Mouse (Mus musculus) neural tube, embryonic 12.5 days (tissue): ENCODE measurements around the gene Git1. TPM values are rescaled to one million over a fixed set of nuclear protein-coding genes. Genes with fewer than 3 reads are reported as not detected.

Source experiments
- ATAC-seq: fragments of 200-750 bp; cut with Nextera tagmentation; 2 replicates; pipeline ENCODE4 v1.8.0; 2017; ENCODE audit warnings: low read depth, mild to moderate bottlenecking, moderate TSS enrichment, moderate library complexity; ENCODE audit not compliant: low FRiP score
- H3K27ac ChIP-seq: fragments of 300-500 bp; sonication (generic); 2 replicates; pipeline ENCODE4 v1.5.1; 2016
- H3K27me3 ChIP-seq: fragments of 300-500 bp; sonication (generic); replicated peaks from 2 replicates; pipeline ENCODE4 v1.6.1; 2016; ENCODE audit warnings: mild to moderate bottlenecking
- H3K36me3 ChIP-seq: fragments of 300-500 bp; sonication (generic); 2 replicates; pipeline ENCODE4 v1.6.1; 2016; ENCODE audit warnings: mild to moderate bottlenecking
- H3K4me1 ChIP-seq: fragments of 300-500 bp; sonication (generic); 2 replicates; pipeline ENCODE4 v1.6.1; 2016
- H3K4me2 ChIP-seq: fragments of 300-500 bp; sonication (generic); replicated peaks from 2 replicates; pipeline ENCODE4 v1.6.1; 2016; ENCODE audit warnings: mild to moderate bottlenecking
- H3K4me3 ChIP-seq: fragments of 300-500 bp; sonication (generic); 2 replicates; pipeline ENCODE4 v1.5.1; 2016
- H3K9ac ChIP-seq: fragments of 300-500 bp; sonication (generic); 2 replicates; pipeline ENCODE4 v1.6.1; 2016; ENCODE audit warnings: mild to moderate bottlenecking
- H3K9me3 ChIP-seq: fragments of 300-500 bp; sonication (generic); 2 replicates; pipeline ENCODE4 v1.6.1; 2016; ENCODE audit warnings: mild to moderate bottlenecking
- whole genome bisulfite sequencing: fragments of 180-500 bp; shearing (Covaris S2); methylation state at CpG from one replicate; pipeline ENCODE4 v1.1.7; 2016; 5-methylcytosine and 5-hydroxymethylcytosine counted together
- polyA plus RNA-seq: library from polyadenylated mRNA; unstranded; fragments of >200 nt; fragmentation: Nextera tagmentation; extraction: Ambion mirVana; gene quantifications from 2 replicates; pipeline ENCODE4 v1.2.1, GENCODE M21; 2016

The Git1 gene
- polyA plus RNA-seq = 12.5 and 14.4 TPM in 2 replicates

DNA sequence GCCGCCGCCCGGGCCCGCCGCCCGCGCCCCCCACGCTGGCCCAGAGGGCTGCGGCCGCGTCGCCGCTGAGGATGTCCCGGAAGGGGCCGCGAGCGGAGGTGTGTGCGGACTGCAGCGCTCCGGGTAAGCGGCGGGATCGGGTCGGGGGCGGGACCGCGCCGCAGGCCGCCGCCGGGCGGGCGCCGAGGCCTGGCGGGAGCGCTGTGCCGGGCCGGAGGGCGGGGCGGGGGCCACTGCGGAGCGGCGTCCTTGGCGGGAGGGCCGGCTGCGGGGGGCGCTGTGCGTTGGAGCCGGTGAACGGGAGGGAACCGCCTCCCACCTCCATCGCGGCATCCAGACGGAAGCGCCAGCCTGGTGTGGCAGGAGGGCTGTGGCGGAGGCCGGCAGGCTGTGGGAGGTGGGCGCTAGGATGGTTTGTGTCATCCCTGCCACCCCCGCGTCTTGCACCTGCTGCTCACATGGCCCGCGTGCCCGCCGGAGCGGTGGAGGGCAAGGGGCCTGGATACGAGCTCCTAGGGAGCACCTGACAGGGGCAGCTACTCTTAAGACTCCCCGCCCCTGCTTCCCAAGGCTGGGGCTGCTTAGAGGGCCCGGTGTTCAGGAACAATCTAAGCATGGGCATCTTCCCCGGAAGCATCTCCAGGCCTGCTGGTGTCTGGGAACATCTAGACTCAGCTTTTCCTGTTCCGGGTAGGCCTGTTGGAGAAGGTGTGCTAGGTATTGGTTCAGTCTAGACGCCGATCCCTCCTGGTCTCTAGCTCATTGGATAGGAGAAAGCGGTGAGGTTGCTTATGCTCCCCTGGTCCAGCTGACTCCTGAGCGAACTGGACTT, at the start of gene Git1:
Gene Git1 (plus strand): TSS at position 51 of the 832 bp plus-strand sequence.
- H3K27me3 ChIP-seq = no peaks in the 10 kb centered on the region
- peaks cover 57% of the 10 kb centered on the region for H3K4me1 ChIP-seq
- no peaks in the 10 kb centered on the region for H3K9me3 ChIP-seq
- H3K4me3 ChIP-seq = peak within 1 kb of the TSS; percentile 97
- peak within 1 kb of the TSS; percentile 95 for H3K9ac ChIP-seq
- H3K36me3 ChIP-seq = peaks cover under 1% of the 10 kb centered on the region
- H3K27ac ChIP-seq = peak within 1 kb of the TSS; percentile 82; the same call in 1 of the 2 replicates
- no peak for ATAC-seq
- peak within 1 kb of the TSS; percentile 92 for H3K4me2 ChIP-seq
- 2% methylated on average over 65 of the region's 74 CpGs for whole genome bisulfite sequencing

DNA sequence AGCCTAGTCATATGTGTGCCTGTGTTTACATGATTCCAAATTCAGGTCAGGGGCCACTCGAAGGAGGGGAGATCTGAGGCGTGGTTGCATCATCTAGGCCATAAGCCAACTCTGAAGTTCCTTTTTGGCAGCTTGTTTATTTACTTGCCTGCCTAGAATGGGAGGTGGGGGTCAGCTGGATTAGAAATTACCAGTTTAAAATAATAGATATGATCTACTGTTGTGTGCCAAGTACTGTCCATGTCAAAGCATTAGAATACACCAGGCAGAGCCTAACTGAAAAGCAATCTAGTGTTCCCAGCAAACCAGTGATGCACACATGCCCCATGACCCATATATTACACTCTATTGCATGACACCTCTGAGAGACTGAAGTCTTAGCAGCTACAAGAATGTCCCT, 48.4 kb upstream of the Git1 start:
- Histone ChIP-seq H3K27me3 (no peaks in the 10 kb centered on the region), H3K9ac (no peak overlapping the region), H3K9me3 (no peaks in the 10 kb centered on the region), H3K4me2 (no peak overlapping the region), H3K4me1 (no peaks in the 10 kb centered on the region), H3K4me3 (no peak overlapping the region), H3K36me3 (peaks cover 27% of the 10 kb centered on the region), H3K27ac (no peak overlapping the region)
- no peak for ATAC-seq
- 86% methylated on average over 2 of the region's 2 CpGs for WGBS

GRCm38 (mm10) chr11:77446628-77447041, 46.7 kb upstream of the Git1 start:
- H3K9me3 ChIP-seq = no peaks in the 10 kb centered on the region
- no peaks in the 10 kb centered on the region for H3K27me3 ChIP-seq
- H3K4me3 ChIP-seq = no peak overlapping the region
- H3K27ac ChIP-seq = no peak overlapping the region
- H3K9ac ChIP-seq = no peak overlapping the region
- H3K4me1 ChIP-seq = no peaks in the 10 kb centered on the region
- no peak overlapping the region for H3K4me2 ChIP-seq
- WGBS = 62% methylated on average over 6 of the region's 6 CpGs
- peaks cover 21% of the 10 kb centered on the region for H3K36me3 ChIP-seq
- no peak for ATAC-seq

- H3K36me3 ChIP-seq = peaks cover 19% of the 10 kb centered on the region
- no peaks in the 10 kb centered on the region for H3K4me1 ChIP-seq
- H3K27me3 ChIP-seq = no peaks in the 10 kb centered on the region
- H3K4me3 ChIP-seq = no peak overlapping the region
- WGBS = 93% methylated on average over 7 of the region's 7 CpGs
- H3K9ac ChIP-seq = no peak overlapping the region
- no peak overlapping the region for H3K27ac ChIP-seq
- H3K9me3 ChIP-seq = no peaks in the 10 kb centered on the region
- no peak overlapping the region for H3K4me2 ChIP-seq
- ATAC-seq = no peak
These were observed 44.1 kb upstream of the Git1 start for GRCm38 (mm10) chr11:77449224-77449623.

- WGBS = 92% methylated on average over 2 of the region's 2 CpGs
- peaks cover 22% of the 10 kb centered on the region for H3K36me3 ChIP-seq
- H3K9me3 ChIP-seq = no peaks in the 10 kb centered on the region
These were observed 41.7 kb upstream of the Git1 start for GRCm38 (mm10) chr11:77451670-77452069.

DNA sequence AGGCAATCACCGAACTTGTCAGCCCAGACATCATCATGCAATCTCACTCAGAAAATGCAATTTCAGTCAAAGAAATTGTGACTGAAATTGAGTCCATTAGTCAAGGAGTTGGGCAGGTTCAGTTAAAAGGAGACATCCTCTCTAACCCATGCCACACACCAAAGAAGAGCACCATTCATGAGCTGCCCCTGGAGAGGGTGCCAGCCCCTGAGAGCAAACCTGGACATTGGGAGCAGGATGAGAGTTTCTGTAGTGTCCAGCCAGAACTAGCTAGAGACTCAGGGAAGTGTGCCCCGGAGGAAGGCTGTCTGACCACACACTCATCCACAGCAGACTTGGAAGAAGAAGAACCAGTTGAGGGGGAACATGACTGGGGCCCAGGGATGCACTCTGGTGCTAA, 40.0 kb upstream of the Git1 start:
- ATAC-seq = no peak
- Histone ChIP-seq H3K4me3 (no peak overlapping the region), H3K36me3 (peaks cover 25% of the 10 kb centered on the region), H3K4me1 (no peaks in the 10 kb centered on the region), H3K4me2 (no peak overlapping the region), H3K27me3 (no peaks in the 10 kb centered on the region; the same call in 1 of the 2 replicates), H3K9ac (no peak overlapping the region), H3K9me3 (no peaks in the 10 kb centered on the region), H3K27ac (no peak overlapping the region)
- WGBS = 93% methylated on average over 2 of the region's 2 CpGs

More at GRCm38 (mm10) chr11:77451670-77452069, 41.7 kb upstream of the Git1 start:
- H3K4me2 ChIP-seq = no peak overlapping the region
- no peak overlapping the region for H3K4me3 ChIP-seq
- no peak overlapping the region for H3K9ac ChIP-seq
- no peaks in the 10 kb centered on the region for H3K4me1 ChIP-seq
- no peak overlapping the region for H3K27ac ChIP-seq
- H3K27me3 ChIP-seq = no peaks in the 10 kb centered on the region
- ATAC-seq = no peak

DNA sequence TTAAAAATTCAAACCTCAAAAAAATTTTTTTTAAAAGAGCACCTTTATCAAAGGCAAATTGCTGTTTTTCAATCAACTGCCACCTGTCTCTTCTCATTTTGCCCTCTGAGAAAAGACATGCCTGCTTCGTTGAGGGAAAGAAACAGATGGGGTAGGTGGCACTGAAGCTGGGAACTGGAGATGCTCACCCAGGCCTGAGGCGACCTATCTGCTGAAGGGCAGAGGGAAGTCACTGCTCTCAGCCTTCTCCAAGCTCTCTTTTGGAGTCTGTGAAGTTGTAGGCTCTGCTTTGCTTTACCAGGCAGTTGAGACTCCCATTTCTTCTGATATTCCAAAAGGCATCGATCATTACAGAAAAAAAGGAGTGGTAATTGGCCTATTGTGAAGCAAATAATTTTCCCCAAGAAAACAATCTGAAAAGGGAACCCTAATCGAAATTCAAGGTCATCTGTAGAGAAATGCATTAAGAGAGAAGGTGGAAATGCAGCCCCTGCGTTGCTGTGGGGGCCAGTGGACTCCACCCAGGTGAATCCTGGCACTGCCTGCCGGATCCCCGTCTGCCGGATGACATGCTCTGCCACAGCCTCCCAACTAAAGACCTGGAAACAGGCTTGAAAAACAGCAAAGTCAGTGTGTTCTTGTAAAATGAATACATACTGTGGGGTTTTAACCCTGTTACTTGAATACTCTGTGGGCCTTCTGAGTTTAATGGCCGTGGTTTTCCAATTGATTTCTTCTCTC, 37.4 kb upstream of the Git1 start:
- Histone ChIP-seq H3K4me1 (no peaks in the 10 kb centered on the region), H3K36me3 (peaks cover 16% of the 10 kb centered on the region), H3K27ac (no peak overlapping the region), H3K27me3 (peaks cover 12% of the 10 kb centered on the region; the same call in 1 of the 2 replicates), H3K9me3 (no peaks in the 10 kb centered on the region), H3K4me2 (no peak overlapping the region), H3K9ac (no peak overlapping the region), H3K4me3 (no peak overlapping the region)
- WGBS = 87% methylated on average over 9 of the region's 9 CpGs
- ATAC-seq = no peak

DNA sequence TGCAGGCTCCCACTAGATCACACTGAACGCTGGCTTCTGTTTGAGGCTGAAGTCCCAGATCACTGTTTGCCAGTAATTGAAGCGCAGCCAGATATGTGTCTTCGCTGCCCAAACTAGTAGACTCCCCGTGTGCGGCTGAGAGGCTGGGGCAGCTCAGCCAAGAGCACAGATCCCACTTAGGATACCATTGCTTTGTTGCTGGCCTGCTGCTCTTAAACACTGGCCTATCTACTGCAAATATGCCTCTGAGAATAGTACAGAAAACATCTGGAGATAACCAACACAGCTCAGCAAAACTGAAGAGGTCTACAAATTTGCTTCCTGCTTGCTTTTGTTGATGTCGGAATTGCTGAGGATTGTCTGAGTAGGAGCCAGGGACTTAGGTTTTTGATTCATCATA, 36.5 kb upstream of the Git1 start:
- WGBS = 88% methylated on average over 6 of the region's 6 CpGs
- no peak overlapping the region for H3K9ac ChIP-seq
- peaks cover 2% of the 10 kb centered on the region for H3K4me1 ChIP-seq
- H3K4me3 ChIP-seq = no peak overlapping the region
- H3K4me2 ChIP-seq = no peak overlapping the region
- H3K27me3 ChIP-seq = peaks cover 21% of the 10 kb centered on the region
- no peaks in the 10 kb centered on the region for H3K9me3 ChIP-seq
- H3K27ac ChIP-seq = no peak overlapping the region
- peaks cover 16% of the 10 kb centered on the region for H3K36me3 ChIP-seq
- ATAC-seq = no peak

DNA sequence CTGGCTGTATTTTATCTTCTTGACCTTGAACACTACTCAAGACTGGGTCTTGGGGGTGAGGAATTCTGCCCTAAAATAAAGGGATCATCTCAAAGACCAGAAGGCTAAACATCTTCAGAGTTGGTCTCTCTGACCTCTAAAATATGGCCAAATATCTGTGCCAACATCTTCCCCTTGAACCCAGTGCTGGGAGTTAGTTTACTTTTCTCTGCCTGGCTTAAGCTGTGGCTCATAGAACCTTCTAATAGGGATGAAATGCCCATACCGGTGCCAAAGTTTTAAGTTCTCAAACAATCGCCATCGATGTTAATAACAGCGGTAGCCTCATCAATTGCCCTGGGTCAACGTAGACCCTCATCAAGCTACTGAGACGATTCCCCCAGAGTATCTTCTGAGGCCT, 31.5 kb upstream of the Git1 start:
- peak overlapping the region; percentile 51 for H3K4me3 ChIP-seq
- H3K4me2 ChIP-seq = peak overlapping the region; percentile 99
- H3K27me3 ChIP-seq = peaks cover 60% of the 10 kb centered on the region
- H3K9ac ChIP-seq = peak overlapping the region; percentile 58
- H3K27ac ChIP-seq = no peak overlapping the region
- peaks cover 13% of the 10 kb centered on the region for H3K4me1 ChIP-seq
- 6% methylated on average over 6 of the region's 6 CpGs for WGBS
- H3K9me3 ChIP-seq = no peaks in the 10 kb centered on the region
- ATAC-seq = no peak
- H3K36me3 ChIP-seq = peaks cover 3% of the 10 kb centered on the region; the same call in 1 of the 2 replicates

GRCm38 (mm10) chr11:77462283-77463100, 30.9 kb upstream of the Git1 start, which contains the start of gene Coro6:
TSS of gene Coro6 (plus strand) at chr11:77462411.
- Histone ChIP-seq H3K4me2 (peak within 1 kb of the TSS; percentile 99), H3K27ac (no peak within 1 kb of the TSS), H3K4me1 (peaks cover 19% of the 10 kb centered on the region), H3K36me3 (peaks cover 3% of the 10 kb centered on the region; the same call in 1 of the 2 replicates), H3K9me3 (no peaks in the 10 kb centered on the region), H3K4me3 (peak within 1 kb of the TSS; percentile 51), H3K9ac (peak within 1 kb of the TSS; percentile 58), H3K27me3 (peaks cover 66% of the 10 kb centered on the region)
- 1% methylated on average over 71 of the region's 73 CpGs for WGBS
- peak; percentile 65 for ATAC-seq

GRCm38 (mm10) chr11:77463101-77463445, 30.3 kb upstream of the Git1 start:
- peak overlapping the region; percentile 99 for H3K4me2 ChIP-seq
- H3K36me3 ChIP-seq = no peaks in the 10 kb centered on the region; the same call in 1 of the 2 replicates
- H3K27ac ChIP-seq = no peak overlapping the region
- H3K9me3 ChIP-seq = no peaks in the 10 kb centered on the region
- H3K4me3 ChIP-seq = no peak overlapping the region
- H3K9ac ChIP-seq = no peak overlapping the region
- ATAC-seq = no peak
- 45% methylated on average over 8 of the region's 8 CpGs for WGBS
- H3K4me1 ChIP-seq = peaks cover 24% of the 10 kb centered on the region
- H3K27me3 ChIP-seq = peaks cover 72% of the 10 kb centered on the region
